Mouse (Mus musculus) heart, embryonic 13.5 days (tissue): Measurements from ENCODE around the gene Anks1b. TPM values are rescaled to one million over a fixed set of nuclear protein-coding genes. Genes with fewer than 3 reads are reported as not detected.

Source experiments
- ATAC-seq: fragments of 200-750 bp; cut with Nextera tagmentation; 2 replicates; pipeline ENCODE4 v1.8.0; 2017; ENCODE audit warnings: moderate TSS enrichment; ENCODE audit not compliant: insufficient number of reproducible peaks, low FRiP score, low TSS enrichment; ENCODE audit errors: extremely low read depth
- H3K27ac ChIP-seq: fragments of 300-500 bp; sonication (generic); replicated peaks from 2 replicates; pipeline ENCODE4 v1.5.1; 2015; ENCODE audit warnings: moderate library complexity, mild to moderate bottlenecking, inconsistent platforms
- H3K27me3 ChIP-seq: fragments of 300-500 bp; sonication (generic); replicated peaks from 2 replicates; pipeline ENCODE4 v1.6.1; 2015; ENCODE audit warnings: mild to moderate bottlenecking, inconsistent platforms
- H3K36me3 ChIP-seq: fragments of 300-500 bp; sonication (generic); 2 replicates; pipeline ENCODE4 v1.6.1; 2015; ENCODE audit warnings: mild to moderate bottlenecking, inconsistent platforms
- H3K4me1 ChIP-seq: fragments of 300-500 bp; sonication (generic); 2 replicates; pipeline ENCODE4 v1.6.1; 2015; ENCODE audit warnings: inconsistent platforms
- H3K4me2 ChIP-seq: fragments of 300-500 bp; sonication (generic); 2 replicates; pipeline ENCODE4 v1.6.1; 2015; ENCODE audit warnings: inconsistent platforms, mild to moderate bottlenecking, moderate library complexity
- H3K4me3 ChIP-seq: fragments of 300-500 bp; sonication (generic); 2 replicates; pipeline ENCODE4 v1.5.1; 2015; ENCODE audit warnings: moderate library complexity, mild to moderate bottlenecking, inconsistent platforms
- H3K9ac ChIP-seq: fragments of 300-500 bp; sonication (generic); 2 replicates; pipeline ENCODE4 v1.6.1; 2015; ENCODE audit warnings: inconsistent platforms, mild to moderate bottlenecking, moderate library complexity
- H3K9me3 ChIP-seq: fragments of 300-500 bp; sonication (generic); 2 replicates; pipeline ENCODE4 v1.6.1; 2016; ENCODE audit warnings: inconsistent platforms
- WGBS: fragments of 180-500 bp; shearing (Covaris S2); methylation state at CpG from one replicate; pipeline ENCODE4 v1.1.7; 2015; ENCODE audit warnings: mixed read lengths; 5-methylcytosine and 5-hydroxymethylcytosine counted together
- polyA plus RNA-seq: library from polyadenylated mRNA; unstranded; fragments of >200 nt; fragmentation: Nextera tagmentation; extraction: Ambion mirVana; gene quantifications from 2 replicates; pipeline ENCODE4 v1.2.1, GENCODE M21; 2015

Anks1b gene
- polyA plus RNA-seq, 1 experiment from 2014 or later, result 0.64 TPM

GRCm38 (mm10) chr10:89974361-89974760 lies 101.1 kb downstream of the Anks1b start:
- no peaks in the 10 kb centered on the region for H3K27me3 ChIP-seq
- H3K27ac ChIP-seq, result no peak overlapping the region
- no peak overlapping the region for H3K4me2 ChIP-seq
- no peaks in the 10 kb centered on the region for H3K9me3 ChIP-seq
- H3K9ac ChIP-seq, result no peak overlapping the region
- no peaks in the 10 kb centered on the region for H3K4me1 ChIP-seq
- ATAC-seq, result no peak
- H3K36me3 ChIP-seq, result no peaks in the 10 kb centered on the region
- H3K4me3 ChIP-seq, result no peak overlapping the region
- WGBS, result 80% methylated on average over 4 of the region's 4 CpGs

DNA sequence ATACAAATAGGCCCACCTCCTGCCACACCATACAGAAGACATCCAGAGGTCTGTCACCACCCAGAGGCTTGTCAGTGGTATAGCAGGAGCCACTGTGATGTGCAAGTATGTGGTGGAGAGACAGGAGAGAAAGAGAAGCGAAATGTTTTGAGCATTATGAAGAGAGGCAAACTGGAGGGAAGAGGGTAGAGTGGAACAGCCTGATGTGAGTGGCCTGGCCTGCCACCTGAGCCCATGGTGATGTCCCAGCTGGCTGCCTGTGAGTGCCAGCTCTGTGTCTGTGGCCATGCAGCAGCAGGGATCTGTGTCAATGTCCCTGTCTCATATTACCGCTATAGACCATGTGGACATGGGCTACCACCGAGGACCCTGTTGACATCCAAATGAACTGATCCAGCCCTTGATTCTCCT lies 102.1 kb downstream of the Anks1b start:
- no peaks in the 10 kb centered on the region for H3K27me3 ChIP-seq
- no peak overlapping the region for H3K27ac ChIP-seq
- ATAC-seq, result no peak
- H3K9me3 ChIP-seq, result no peaks in the 10 kb centered on the region
- H3K9ac ChIP-seq, result no peak overlapping the region
- no peak overlapping the region for H3K4me3 ChIP-seq
- no peak overlapping the region for H3K4me2 ChIP-seq
- no peaks in the 10 kb centered on the region for H3K36me3 ChIP-seq
- H3K4me1 ChIP-seq, result no peaks in the 10 kb centered on the region
- WGBS, result 60% methylated on average over 3 of the region's 3 CpGs

GRCm38 (mm10) chr10:89976577-89976976 lies 103.3 kb downstream of the Anks1b start:
- no peak overlapping the region for H3K9ac ChIP-seq
- no peaks in the 10 kb centered on the region for H3K36me3 ChIP-seq
- 78% methylated on average over 3 of the region's 3 CpGs for WGBS
- no peak overlapping the region for H3K4me3 ChIP-seq
- no peaks in the 10 kb centered on the region for H3K27me3 ChIP-seq
- no peaks in the 10 kb centered on the region for H3K9me3 ChIP-seq
- no peak for ATAC-seq
- H3K4me2 ChIP-seq, result no peak overlapping the region
- H3K27ac ChIP-seq, result no peak overlapping the region
- H3K4me1 ChIP-seq, result no peaks in the 10 kb centered on the region

- no peak overlapping the region for H3K4me3 ChIP-seq
- no peak overlapping the region for H3K9ac ChIP-seq
- H3K27me3 ChIP-seq, result no peaks in the 10 kb centered on the region
- no peak overlapping the region for H3K27ac ChIP-seq
- 80% methylated on average over 5 of the region's 5 CpGs for WGBS
- H3K9me3 ChIP-seq, result no peaks in the 10 kb centered on the region
- no peaks in the 10 kb centered on the region for H3K4me1 ChIP-seq
- no peak for ATAC-seq
- no peaks in the 10 kb centered on the region for H3K36me3 ChIP-seq
- no peak overlapping the region for H3K4me2 ChIP-seq
Measured at GRCm38 (mm10) chr10:89994171-89994570, 120.9 kb downstream of the Anks1b start.

DNA sequence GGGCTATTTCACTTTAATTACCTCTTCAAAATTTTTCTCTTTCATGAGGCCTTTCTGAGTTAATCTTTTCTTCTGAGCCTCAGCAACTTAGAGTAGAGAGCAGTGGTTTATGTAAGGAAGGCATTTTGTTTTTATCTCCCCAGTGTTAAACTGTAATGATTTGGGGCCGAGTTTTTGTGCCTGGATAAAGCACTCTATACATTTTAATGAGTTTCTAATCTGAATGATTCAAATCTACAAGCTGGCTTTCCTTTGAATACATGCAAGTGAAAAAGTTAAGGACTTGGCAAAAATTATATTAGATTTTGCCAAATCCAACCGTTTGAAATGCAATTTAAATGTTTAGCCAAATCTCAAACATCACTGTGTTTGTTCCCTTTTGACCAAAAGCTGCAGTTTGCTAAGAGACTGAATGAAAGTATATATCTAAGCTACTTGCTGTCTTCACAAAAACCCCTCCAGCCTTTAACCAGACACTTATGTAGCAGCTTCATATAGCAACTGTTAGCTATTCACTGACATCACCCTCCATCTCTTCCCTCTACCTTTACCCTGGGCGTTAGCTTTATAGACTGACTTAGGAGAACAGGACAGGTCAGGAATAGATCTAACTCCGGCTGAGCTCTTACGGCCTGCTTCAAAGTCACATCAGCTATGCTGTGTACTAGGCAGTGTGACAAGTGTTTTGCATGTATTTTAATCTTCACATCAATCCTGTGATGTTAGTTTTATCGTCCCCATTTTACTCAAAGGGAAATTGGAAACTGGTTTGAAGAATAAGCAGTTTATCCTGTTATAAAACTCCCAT lies 122.5 kb downstream of the Anks1b start:
- no peak overlapping the region for H3K4me3 ChIP-seq
- 60% methylated on average over 6 of the region's 6 CpGs for WGBS
- H3K27me3 ChIP-seq, result no peaks in the 10 kb centered on the region
- no peak overlapping the region for H3K27ac ChIP-seq
- H3K4me2 ChIP-seq, result no peak overlapping the region
- H3K4me1 ChIP-seq, result no peaks in the 10 kb centered on the region
- no peaks in the 10 kb centered on the region for H3K36me3 ChIP-seq
- H3K9ac ChIP-seq, result no peak overlapping the region
- H3K9me3 ChIP-seq, result no peaks in the 10 kb centered on the region
- ATAC-seq, result no peak

DNA sequence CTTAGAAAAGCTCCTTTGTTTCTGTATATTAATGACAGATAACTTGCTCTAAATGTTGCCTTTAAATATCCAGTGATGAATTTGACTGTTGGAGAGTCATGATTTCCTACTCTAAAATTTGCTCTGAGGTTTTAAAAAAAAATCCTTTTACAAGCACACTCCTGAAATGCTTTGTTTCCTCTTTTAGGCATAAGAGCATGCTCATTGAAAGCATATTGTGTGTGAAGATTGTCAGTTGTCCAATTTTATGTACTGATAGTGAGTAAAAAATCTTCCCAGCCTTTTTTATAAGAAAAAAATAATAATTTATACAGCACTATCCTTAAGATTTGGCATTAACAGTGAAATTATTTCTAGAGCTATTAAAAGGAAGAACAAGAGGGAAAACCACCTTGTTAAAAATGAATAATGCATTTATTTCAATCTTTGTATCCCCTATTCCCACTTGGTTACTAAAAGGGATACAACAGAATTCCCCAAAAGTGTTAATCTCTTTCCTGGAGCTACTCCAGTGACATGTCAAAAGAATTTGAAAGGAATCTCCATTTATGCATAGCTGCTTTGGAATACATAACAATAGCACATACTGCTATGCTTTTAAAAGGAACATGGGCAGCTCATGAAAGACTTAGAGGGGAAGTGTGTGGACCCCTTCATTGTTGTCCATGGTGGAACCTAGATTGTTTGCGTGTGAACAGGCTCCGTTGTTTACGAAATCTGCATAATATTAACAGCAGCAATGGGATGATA lies 130.8 kb downstream of the Anks1b start:
- no peak overlapping the region for H3K27ac ChIP-seq
- no peaks in the 10 kb centered on the region for H3K36me3 ChIP-seq
- H3K4me2 ChIP-seq, result no peak overlapping the region
- WGBS, result 86% methylated on average over 3 of the region's 3 CpGs
- H3K4me1 ChIP-seq, result no peaks in the 10 kb centered on the region
- H3K27me3 ChIP-seq, result no peaks in the 10 kb centered on the region
- ATAC-seq, result no peak
- H3K9ac ChIP-seq, result no peak overlapping the region
- H3K4me3 ChIP-seq, result no peak overlapping the region
- no peaks in the 10 kb centered on the region for H3K9me3 ChIP-seq

- H3K4me3 ChIP-seq, result no peak overlapping the region
- H3K9me3 ChIP-seq, result no peaks in the 10 kb centered on the region
- H3K4me1 ChIP-seq, result no peaks in the 10 kb centered on the region
- H3K36me3 ChIP-seq, result no peaks in the 10 kb centered on the region
- no peak for ATAC-seq
- 87% methylated on average over 9 of the region's 9 CpGs for WGBS
- no peak overlapping the region for H3K27ac ChIP-seq
- H3K4me2 ChIP-seq, result no peak overlapping the region
- H3K9ac ChIP-seq, result no peak overlapping the region
- H3K27me3 ChIP-seq, result no peaks in the 10 kb centered on the region
Measured at GRCm38 (mm10) chr10:90004882-90005281, 131.6 kb downstream of the Anks1b start.

DNA sequence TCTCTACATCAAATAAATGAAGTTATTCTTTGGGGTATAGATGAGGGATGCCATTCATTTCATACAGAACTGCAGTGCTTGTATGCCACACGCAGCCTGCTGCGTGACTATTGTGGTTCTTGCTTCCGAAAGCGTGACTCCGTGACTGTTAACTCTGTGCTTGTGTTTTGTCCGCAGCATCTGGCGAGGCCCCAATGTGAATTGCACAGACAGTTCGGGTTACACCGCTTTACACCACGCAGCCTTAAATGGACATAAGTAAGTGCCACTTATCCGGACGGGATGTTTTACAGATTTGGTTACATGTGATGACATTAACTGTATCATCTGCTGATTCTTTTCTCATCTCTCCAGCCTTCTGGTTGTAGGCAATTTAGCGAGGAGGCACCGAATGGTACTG lies 159.7 kb downstream of the Anks1b start:
- Histone ChIP-seq H3K36me3 (no peaks in the 10 kb centered on the region), H3K4me2 (no peak overlapping the region), H3K4me1 (no peaks in the 10 kb centered on the region), H3K9me3 (no peaks in the 10 kb centered on the region), H3K9ac (no peak overlapping the region), H3K27ac (no peak overlapping the region), H3K27me3 (no peaks in the 10 kb centered on the region), H3K4me3 (no peak overlapping the region)
- no peak for ATAC-seq
- 76% methylated on average over 14 of the region's 14 CpGs for WGBS

DNA sequence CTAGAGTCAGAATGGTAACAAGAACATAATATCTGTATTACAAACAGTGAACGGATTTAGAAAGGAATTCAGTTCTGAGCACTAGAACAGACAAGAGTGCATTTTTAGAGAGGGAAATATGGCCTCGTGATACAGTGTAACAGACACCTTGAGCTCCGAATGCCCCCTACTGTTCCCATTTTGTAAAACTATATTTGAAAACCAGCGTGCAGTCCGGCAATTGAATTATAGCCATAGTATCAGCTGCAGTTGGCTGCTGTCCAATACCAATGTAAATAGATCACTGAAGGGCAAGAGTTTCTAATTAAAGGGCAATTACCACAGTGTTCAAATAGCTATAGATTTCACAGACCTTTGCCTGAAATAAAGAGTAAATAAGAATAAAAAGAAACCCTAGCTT lies 170.0 kb downstream of the Anks1b start:
- no peak overlapping the region for H3K4me2 ChIP-seq
- no peak for ATAC-seq
- H3K27ac ChIP-seq, result no peak overlapping the region
- H3K9ac ChIP-seq, result no peak overlapping the region
- H3K4me1 ChIP-seq, result no peaks in the 10 kb centered on the region
- no peaks in the 10 kb centered on the region for H3K27me3 ChIP-seq
- no peaks in the 10 kb centered on the region for H3K9me3 ChIP-seq
- H3K4me3 ChIP-seq, result no peak overlapping the region
- no peaks in the 10 kb centered on the region for H3K36me3 ChIP-seq
- WGBS, result 30% methylated on average over 5 of the region's 5 CpGs

DNA sequence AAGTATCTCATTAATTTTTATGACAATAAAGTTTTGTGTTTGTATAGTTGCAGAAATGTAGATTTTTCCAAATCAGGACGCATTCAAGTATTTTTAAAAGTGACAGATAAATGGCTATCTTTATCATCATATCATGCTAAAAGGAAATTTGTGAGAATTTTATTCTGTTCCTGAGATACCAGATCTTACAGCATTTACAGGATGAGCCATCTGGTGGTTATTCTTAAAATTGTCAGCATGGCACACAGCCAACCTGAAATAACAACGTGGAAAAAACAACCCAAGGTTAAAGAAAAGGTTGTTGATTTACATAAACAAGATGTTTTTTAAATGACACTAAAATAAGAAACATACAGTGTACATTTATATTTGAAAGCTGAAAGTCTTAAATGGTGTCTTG lies 170.5 kb downstream of the Anks1b start:
- H3K27ac ChIP-seq, result no peak overlapping the region
- WGBS, result 53% methylated on average over 2 of the region's 2 CpGs
- ATAC-seq, result no peak
- no peaks in the 10 kb centered on the region for H3K27me3 ChIP-seq
- no peak overlapping the region for H3K4me3 ChIP-seq
- no peaks in the 10 kb centered on the region for H3K9me3 ChIP-seq
- no peaks in the 10 kb centered on the region for H3K4me1 ChIP-seq
- H3K36me3 ChIP-seq, result no peaks in the 10 kb centered on the region
- no peak overlapping the region for H3K4me2 ChIP-seq
- no peak overlapping the region for H3K9ac ChIP-seq

- Histone ChIP-seq H3K4me1 (no peaks in the 10 kb centered on the region), H3K4me3 (no peak overlapping the region), H3K27me3 (no peaks in the 10 kb centered on the region), H3K9me3 (no peaks in the 10 kb centered on the region), H3K36me3 (no peaks in the 10 kb centered on the region), H3K27ac (no peak overlapping the region), H3K4me2 (no peak overlapping the region), H3K9ac (no peak overlapping the region)
- 91% methylated on average over 8 of the region's 8 CpGs for WGBS
- no peak for ATAC-seq
Measured at GRCm38 (mm10) chr10:90044229-90044628, 170.9 kb downstream of the Anks1b start.

DNA sequence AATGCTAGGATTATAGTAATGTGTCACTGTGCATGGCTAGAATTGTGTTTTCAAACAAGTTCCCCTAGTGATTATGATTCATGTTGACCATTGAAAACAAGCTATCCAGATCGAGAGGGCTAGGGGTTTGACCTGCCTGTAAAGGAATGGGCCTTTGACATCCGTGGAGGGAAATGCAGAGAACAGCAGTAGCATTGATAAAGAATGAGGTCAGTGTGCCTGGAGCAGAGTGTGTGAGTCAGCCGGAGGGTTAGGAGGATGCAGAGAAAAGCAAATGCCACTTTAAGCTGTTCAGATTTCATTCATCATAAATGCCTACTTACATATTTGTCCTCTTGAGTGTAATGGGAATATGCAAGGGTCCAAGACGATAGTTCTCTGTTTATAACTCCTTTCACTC lies 195.3 kb downstream of the Anks1b start:
- no peak overlapping the region for H3K4me3 ChIP-seq
- H3K9ac ChIP-seq, result no peak overlapping the region
- H3K27ac ChIP-seq, result no peak overlapping the region
- H3K4me2 ChIP-seq, result no peak overlapping the region
- no peaks in the 10 kb centered on the region for H3K4me1 ChIP-seq
- no peak for ATAC-seq
- H3K27me3 ChIP-seq, result no peaks in the 10 kb centered on the region
- WGBS, result 43% methylated on average over 4 of the region's 4 CpGs
- H3K36me3 ChIP-seq, result no peaks in the 10 kb centered on the region
- no peaks in the 10 kb centered on the region for H3K9me3 ChIP-seq
